In genomic region chr3:96645018-96645649, GRCm38 (mm10) we compare ENCODE assay signal across 8 mouse cellular contexts. TPM values are rescaled to one million over a fixed set of nuclear protein-coding genes. Genes with fewer than 3 reads are reported as not detected.
DNase-seq lines count a peak whose midpoint lies in the region; ATAC-seq lines count a peak whose summit lies in the region.

TSS of gene Itga10 (plus strand) at chr3:96645584.

- no peaks in the 10 kb centered on the region for H3K27me3 ChIP-seq in hindbrain, embryonic 14.5 days (ENCODE audit: control insufficient read depth, insufficient read depth, low read length)
- no peaks in the 10 kb centered on the region for H3K27me3 ChIP-seq in hindbrain, embryonic 16.5 days (replicated peaks; ENCODE audit: control insufficient read depth, insufficient read depth, low read length)
- no peaks in the 10 kb centered on the region for H3K27me3 ChIP-seq in intestine, embryonic 16.5 days (replicated peaks; ENCODE audit: control insufficient read depth, insufficient read depth, low read length)

- no peak within 1 kb of the TSS for H3K9ac ChIP-seq in hindbrain, embryonic 14.5 days
- no peak within 1 kb of the TSS for H3K9ac ChIP-seq in hindbrain, embryonic 16.5 days (ENCODE audit: low read depth, low read length)
- H3K9ac ChIP-seq in intestine, embryonic 16.5 days (ENCODE audit: low read depth, low read length) = no peak within 1 kb of the TSS

- no peaks in the 10 kb centered on the region for H3K4me1 ChIP-seq in hindbrain, embryonic 14.5 days (replicated peaks; ENCODE audit: control insufficient read depth, insufficient read depth, low read length)
- no peaks in the 10 kb centered on the region for H3K4me1 ChIP-seq in hindbrain, embryonic 16.5 days (ENCODE audit: control insufficient read depth, insufficient read depth, low read depth, low read length)
- no peaks in the 10 kb centered on the region for H3K4me1 ChIP-seq in intestine, embryonic 16.5 days (ENCODE audit: control insufficient read depth, insufficient read depth, low read length)

- H3K9me3 ChIP-seq in hindbrain, embryonic 14.5 days (ENCODE audit: control insufficient read depth, low read length) = no peaks in the 10 kb centered on the region
- no peaks in the 10 kb centered on the region for H3K9me3 ChIP-seq in hindbrain, embryonic 16.5 days (ENCODE audit: control insufficient read depth, low read length)
- H3K9me3 ChIP-seq in intestine, embryonic 16.5 days (ENCODE audit: control insufficient read depth, low read length) = no peaks in the 10 kb centered on the region

- ATAC-seq in hindbrain, embryonic 14.5 days (ENCODE audit: low FRiP score) = no peak
- no peak for ATAC-seq in hindbrain, embryonic 16.5 days
- ATAC-seq in erythroid progenitor cell, adult 5-6 weeks (replicated peaks; ENCODE audit: low FRiP score, poor library complexity, severe bottlenecking) = peak; percentile 66
- peak; percentile 42; the same call in 1 of the 2 replicates for ATAC-seq in intestine, embryonic 16.5 days

- no peak within 1 kb of the TSS for H3K27ac ChIP-seq in hindbrain, embryonic 14.5 days
- no peak within 1 kb of the TSS for H3K27ac ChIP-seq in hindbrain, embryonic 16.5 days (ENCODE audit: low read depth, low read length)
- no peak within 1 kb of the TSS for H3K27ac ChIP-seq in intestine, embryonic 16.5 days (ENCODE audit: low read length)

- H3K4me2 ChIP-seq in hindbrain, embryonic 14.5 days (replicated peaks) = no peak within 1 kb of the TSS
- no peak within 1 kb of the TSS for H3K4me2 ChIP-seq in hindbrain, embryonic 16.5 days (ENCODE audit: low read length)
- no peak within 1 kb of the TSS for H3K4me2 ChIP-seq in intestine, embryonic 16.5 days (ENCODE audit: low read depth, low read length)

- peaks cover 49% of the 10 kb centered on the region for H3K36me3 ChIP-seq in hindbrain, embryonic 14.5 days (replicated peaks; ENCODE audit: control insufficient read depth, insufficient read depth)
- peaks cover 13% of the 10 kb centered on the region; the same call in 1 of the 2 replicates for H3K36me3 ChIP-seq in hindbrain, embryonic 16.5 days (ENCODE audit: control insufficient read depth, insufficient read depth, low read length)
- H3K36me3 ChIP-seq in intestine, embryonic 16.5 days (ENCODE audit: control insufficient read depth, insufficient read depth, low read length) = 0 out of 2 replicates have a peak, but pooled peaks cover 5% of the 10 kb centered on the region

- WGBS in hindbrain, embryonic 14.5 days = 74% methylated on average over 7 of the region's 7 CpGs
- 66% methylated on average over 7 of the region's 7 CpGs for WGBS in hindbrain, embryonic 16.5 days
- 64% methylated on average over 7 of the region's 7 CpGs for WGBS in intestine, embryonic 16.5 days

- DNase-seq in hindbrain, embryonic 14.5 days (ENCODE audit: low spot score) = peak; percentile 45
- DNase-seq in A20 (ENCODE audit: low read depth, low spot score) = peak; percentile 38
- DNase-seq in adipocyte (ENCODE audit: low spot score) = peak; percentile 59
- peak; percentile 63 for DNase-seq in lung, postnatal 14 days
- DNase-seq in ovary, adult 18-20 months (ENCODE audit: low spot score) = no peak

- no peak within 1 kb of the TSS for H3K4me3 ChIP-seq in hindbrain, embryonic 14.5 days (replicated peaks; ENCODE audit: low read length)
- no peak within 1 kb of the TSS for H3K4me3 ChIP-seq in hindbrain, embryonic 16.5 days (ENCODE audit: low read length)
- H3K4me3 ChIP-seq in intestine, embryonic 16.5 days (ENCODE audit: low read length) = no peak within 1 kb of the TSS

RNA-seq across cellular contexts. Expression of gene Itga10, which starts in this region (rescaled TPM):
- polyA plus RNA-seq in hindbrain, embryonic 14.5 days (2014; fragmentation: Nextera tagmentation; extraction: Ambion mirVana) = 0.86 and 0.99 TPM in 2 replicates
- 0.85 and 1.1 TPM in 2 replicates for polyA plus RNA-seq in hindbrain, embryonic 16.5 days (2015; fragmentation: Nextera tagmentation; extraction: Ambion mirVana)
- 0.36 TPM in 1 of 2 replicates, not detected in the other for total RNA-seq in erythroid progenitor cell, adult 5-6 weeks (2015; ENCODE audit: low replicate concordance)
- total RNA-seq in erythroid progenitor cell, adult 5-6 weeks (2017; ENCODE audit: low replicate concordance) = not detected in 2 replicates
- 0.48 and 0.49 TPM in 2 replicates for polyA plus RNA-seq in intestine, embryonic 16.5 days (2015; fragmentation: Nextera tagmentation; extraction: Ambion mirVana)

Comparison
In these comparisons a context has a peak if more than half of its experiments do, and no peak if none do; other contexts are left out.
1. Peak in DNase-seq in hindbrain, embryonic 14.5 days; RNA of the gene not detected or under 1 TPM.
2. Peak in ATAC-seq in erythroid progenitor cell, adult 5-6 weeks; RNA of the gene not detected or under 1 TPM.
3. Peak in ATAC-seq in intestine, embryonic 16.5 days; RNA of the gene not detected or under 1 TPM.